Mouse (Mus musculus): ENCODE results near the gene Ubap1.

GRCm38 (mm10) chr4:41331698-41332421 is 16.9 kb upstream of the Ubap1 start:
- no peak for TF ChIP-seq CTCF (IDR thresholded peaks at IDR 0.05; ENCODE audit: low read depth)
- no peak for TF ChIP-seq EP300 (optimal IDR thresholded peaks at IDR 0.05)

All from stomach, postnatal 0 days (tissue).